8 mouse cellular contexts compared by ENCODE assay signal in genomic region chr3:146345308-146345780, GRCm38 (mm10). TPM values are rescaled to one million over a fixed set of nuclear protein-coding genes. Genes with fewer than 3 reads are reported as not detected.
A peak's percentile ranks its signal among the peaks of the same experiment; 100 is the strongest.
DNase-seq lines count a peak whose midpoint lies in the region; ATAC-seq and TF ChIP-seq lines count a peak whose summit lies in the region.

No protein-coding gene starts in this region.

- no peaks in the 10 kb centered on the region for H3K27me3 ChIP-seq in C2C12 (ENCODE audit: control insufficient read depth, insufficient read depth, insufficient read length)
- H3K27me3 ChIP-seq in heart, adult 2 months (ENCODE audit: control insufficient read depth, insufficient read depth, low read length): no peaks in the 10 kb centered on the region
- H3K27me3 ChIP-seq in kidney, embryonic 14.5 days (ENCODE audit: control insufficient read depth, insufficient read depth, low read length): no peaks in the 10 kb centered on the region
- no peaks in the 10 kb centered on the region; the same call in 1 of the 2 replicates for H3K27me3 ChIP-seq in liver, embryonic 11.5 days (replicated peaks; ENCODE audit: control insufficient read depth, insufficient read depth, low read length)
- H3K27me3 ChIP-seq in stomach, embryonic 16.5 days (ENCODE audit: control insufficient read depth, insufficient read depth, low read length): no peaks in the 10 kb centered on the region

- TF ChIP-seq CTCF in C2C12 (IDR thresholded peaks at IDR 0.05; ENCODE audit: control insufficient read depth, insufficient read depth, insufficient read length): peak; percentile 74
- peak; percentile 97; the same call in 1 of the 2 replicates for TF ChIP-seq CTCF in heart, adult 2 months (IDR thresholded peaks at IDR 0.05)

- peak; percentile 14 for DNase-seq in adrenal gland, adult 8-10 months
- peak; percentile 77 for DNase-seq in embryo, embryonic 11.5 days (ENCODE audit: low read depth, low spot score)
- DNase-seq in heart, adult 2 months: peak; percentile 53 to 72
- DNase-seq in liver, embryonic 11.5 days (ENCODE audit: low spot score): peak; percentile 74
- DNase-seq in naive thymus-derived CD4-positive, alpha-beta T cell, adult 2 months (ENCODE audit: low read depth): peak; percentile 76

- no peak for TF ChIP-seq POLR2A in heart, adult 2 months (IDR thresholded peaks at IDR 0.05; ENCODE audit: insufficient read depth, low read depth, low read length)

- H3K9ac ChIP-seq in heart, adult 2 months (ENCODE audit: low read depth, low read length): no peak overlapping the region
- no peak overlapping the region for H3K9ac ChIP-seq in kidney, embryonic 14.5 days (ENCODE audit: low read depth, low read length)
- no peak overlapping the region for H3K9ac ChIP-seq in liver, embryonic 11.5 days (ENCODE audit: low read depth, low read length)
- H3K9ac ChIP-seq in stomach, embryonic 16.5 days (ENCODE audit: low read length): peak overlapping the region; percentile 26

- no peak overlapping the region for H3ac ChIP-seq in C2C12 (ENCODE audit: control insufficient read depth, insufficient read length, low read depth)

- H3K4me1 ChIP-seq in heart, adult 2 months (ENCODE audit: control insufficient read depth, insufficient read depth, low read length): no peaks in the 10 kb centered on the region; the same call in 1 of the 2 replicates
- H3K4me1 ChIP-seq in kidney, embryonic 14.5 days (ENCODE audit: control insufficient read depth, insufficient read depth, low read length): no peaks in the 10 kb centered on the region
- peaks cover 2% of the 10 kb centered on the region; the same call in 1 of the 2 replicates for H3K4me1 ChIP-seq in liver, embryonic 11.5 days (replicated peaks; ENCODE audit: control insufficient read depth, insufficient read depth, low read length)
- peaks cover 3% of the 10 kb centered on the region; the same call in 1 of the 2 replicates for H3K4me1 ChIP-seq in stomach, embryonic 16.5 days (ENCODE audit: control insufficient read depth, insufficient read depth, low read length)

- no peaks in the 10 kb centered on the region for H3K36me3 ChIP-seq in C2C12 (ENCODE audit: control insufficient read depth, insufficient read depth)
- H3K36me3 ChIP-seq in heart, adult 2 months (ENCODE audit: control insufficient read depth, insufficient read depth, low read length): no peaks in the 10 kb centered on the region
- no peaks in the 10 kb centered on the region for H3K36me3 ChIP-seq in kidney, embryonic 14.5 days (ENCODE audit: control insufficient read depth, insufficient read depth, low read length)
- H3K36me3 ChIP-seq in liver, embryonic 11.5 days (ENCODE audit: control insufficient read depth, insufficient read depth, low read length): no peaks in the 10 kb centered on the region
- H3K36me3 ChIP-seq in stomach, embryonic 16.5 days (ENCODE audit: control insufficient read depth, insufficient read depth, low read length): no peaks in the 10 kb centered on the region

- no peak overlapping the region for H3K27ac ChIP-seq in heart, adult 2 months
- H3K27ac ChIP-seq in kidney, embryonic 14.5 days (ENCODE audit: low read depth, low read length): no peak overlapping the region
- H3K27ac ChIP-seq in liver, embryonic 11.5 days (ENCODE audit: low read depth, low read length): no peak overlapping the region
- no peak overlapping the region for H3K27ac ChIP-seq in stomach, embryonic 16.5 days (ENCODE audit: low read length)

- peak overlapping the region; percentile 39 for H3K4me2 ChIP-seq in kidney, embryonic 14.5 days (replicated peaks; ENCODE audit: low read depth, low read length)
- peak overlapping the region; percentile 35 for H3K4me2 ChIP-seq in liver, embryonic 11.5 days
- peak overlapping the region; percentile 47 for H3K4me2 ChIP-seq in stomach, embryonic 16.5 days (ENCODE audit: low read depth, low read length)

- intact Hi-C loops in heart, adult 2 months (cut with DNase I): loop anchor here (1.0 to 5.0 kb wide), 5 partner anchors 152 to 601 kb away; partner anchors contain the start of genes Gng5 and Spata1

- H3K79me3 ChIP-seq in C2C12 (ENCODE audit: low read depth): no peaks in the 10 kb centered on the region

- WGBS in heart, adult 2 months: 9% methylated on average over 18 of the region's 18 CpGs
- WGBS in kidney, embryonic 14.5 days: 8% methylated on average over 18 of the region's 18 CpGs
- 14% methylated on average over 18 of the region's 18 CpGs for WGBS in liver, embryonic 11.5 days
- 5% methylated on average over 18 of the region's 18 CpGs for WGBS in stomach, embryonic 16.5 days

- H3K79me2 ChIP-seq in C2C12 (ENCODE audit: control insufficient read depth, insufficient read depth): no peaks in the 10 kb centered on the region
- no peaks in the 10 kb centered on the region for H3K79me2 ChIP-seq in heart, adult 2 months (replicated peaks; ENCODE audit: control insufficient read depth, insufficient read depth, low read length)

- H3K4me3 ChIP-seq in C2C12 (ENCODE audit: insufficient read depth, poor library complexity, severe bottlenecking): no peak overlapping the region
- no peak overlapping the region; the same call in 1 of the 2 replicates for H3K4me3 ChIP-seq in heart, adult 2 months
- H3K4me3 ChIP-seq in kidney, embryonic 14.5 days (ENCODE audit: low read length): peak overlapping the region; percentile 18; the same call in 1 of the 2 replicates
- no peak overlapping the region for H3K4me3 ChIP-seq in liver, embryonic 11.5 days (ENCODE audit: low read depth, low read length)
- peak overlapping the region; percentile 30 for H3K4me3 ChIP-seq in stomach, embryonic 16.5 days (replicated peaks; ENCODE audit: low read length)

- H3K9me3 ChIP-seq in kidney, embryonic 14.5 days (ENCODE audit: control insufficient read depth, low read length): no peaks in the 10 kb centered on the region
- H3K9me3 ChIP-seq in liver, embryonic 11.5 days (ENCODE audit: control insufficient read depth, low read length): no peaks in the 10 kb centered on the region
- H3K9me3 ChIP-seq in stomach, embryonic 16.5 days (replicated peaks; ENCODE audit: control insufficient read depth, low read length): no peaks in the 10 kb centered on the region

- peak; percentile 81 for ATAC-seq in kidney, embryonic 14.5 days (ENCODE audit: low FRiP score, low TSS enrichment)
- ATAC-seq in liver, embryonic 11.5 days (replicated peaks; ENCODE audit: low FRiP score): peak; percentile 78
- peak; percentile 62; the same call in 1 of the 2 replicates for ATAC-seq in stomach, embryonic 16.5 days (ENCODE audit: insufficient read depth, low FRiP score)

- TF ChIP-seq EP300 in heart, adult 2 months (IDR thresholded peaks at IDR 0.05; ENCODE audit: insufficient read depth, low read depth, low read length): peak; percentile 82

TF ChIP-seq in C2C12, 6 proteins besides CTCF, POLR2A, EP300 and RAD21:
- TF ChIP-seq CEBPB (IDR thresholded peaks at IDR 0.05; ENCODE audit: low read depth): no peak

RNA-seq across cellular contexts. Expression of gene Ssx2ip, which starts 59.1 kb away (rescaled TPM):
- 9.5 TPM for polyA plus RNA-seq in C2C12 (2012; fragmentation: generic; extraction: Trizol)
- 10 to 100 TPM in 2 of 4 experiments, 1 to 10 TPM in 2; 7.7 to 12.9 (median 10.8) TPM for total RNA-seq in adrenal gland, adult 8-10 months (2022)
- 10 to 100 TPM; 12.5 to 14.1 TPM for total RNA-seq in heart, adult 2 months (2021)
- 3.1 and 4.1 TPM in 2 replicates for polyA plus RNA-seq in heart, adult 2 months (2012; rRNA removed)
- polyA plus RNA-seq in kidney, embryonic 14.5 days (2014; fragmentation: Nextera tagmentation; extraction: Ambion mirVana): 14.7 and 25.8 TPM in 2 replicates
- 109 and 130 TPM in 2 replicates for polyA plus RNA-seq in liver, embryonic 11.5 days (2014; fragmentation: Nextera tagmentation; extraction: Ambion mirVana)
- 27.3 and 27.7 TPM in 2 replicates for polyA plus RNA-seq in stomach, embryonic 16.5 days (2015; fragmentation: Nextera tagmentation; extraction: Ambion mirVana)

Comparison
In these comparisons a context has a peak if more than half of its experiments do, and no peak if none do; other contexts are left out.
1. H3K4me3 ChIP-seq: peak in kidney, embryonic 14.5 days (single experiment) and stomach, embryonic 16.5 days (single experiment); none in C2C12 (single experiment), heart, adult 2 months (single experiment) and liver, embryonic 11.5 days (single experiment).
2. DNase-seq: peak in every context shown above with its lines; median percentile 77 in embryo, embryonic 11.5 days; 76 in naive thymus-derived CD4-positive, alpha-beta T cell, adult 2 months; 74 in liver, embryonic 11.5 days; 62 in heart, adult 2 months; 14 in adrenal gland, adult 8-10 months.
3. Peak in every context shown above with its lines, with median percentiles within 50 percentile points of each other: ATAC-seq and H3K4me2 ChIP-seq.